Mouse (Mus musculus): ENCODE measurements at regions not wholly inside any gene's neighbourhood (a gene's known extent, or its start where the extent isn't known, plus 50 kb on each side); places are given as distances from the start of the nearest gene placed in this dataset.

- TF ChIP-seq EP300 (IDR thresholded peaks at IDR 0.05; ENCODE audit: insufficient read depth, low read depth, low read length) (no peak), POLR2A (IDR thresholded peaks at IDR 0.05; ENCODE audit: insufficient read depth, low read depth, low read length) (no peak)
Measured at GRCm38 (mm10) chr4:91180241-91181096, 220.1 kb downstream of the Elavl2 start.

All from heart, adult 2 months (tissue).